Mouse (Mus musculus) midbrain, embryonic 14.5 days (tissue): Measurements from ENCODE around the gene Scn9a. TPM values are rescaled to one million over a fixed set of nuclear protein-coding genes. Genes with fewer than 3 reads are reported as not detected.
A peak's percentile ranks its signal among the peaks of the same experiment; 100 is the strongest.

ENCODE experiments used
- ATAC-seq: fragments of 200-750 bp; cut with Nextera tagmentation; 2 replicates; pipeline ENCODE4 v1.8.0; 2017; ENCODE audit warnings: moderate number of reproducible peaks, moderate library complexity; ENCODE audit not compliant: low FRiP score, low TSS enrichment
- DNase-seq: peaks from one replicate; pipeline ENCODE4 v3.0.0-alpha.2; 2015
- H3K27ac ChIP-seq: fragments of 300-500 bp; sonication (generic); replicated peaks from 2 replicates; pipeline ENCODE4 v1.5.1; 2014; ENCODE audit warnings: mild to moderate bottlenecking, low read depth, low read length, moderate library complexity
- H3K27me3 ChIP-seq: fragments of 300-500 bp; sonication (generic); 2 replicates; pipeline ENCODE4 v1.6.1; 2014; ENCODE audit warnings: low read length, control low read depth, mixed read lengths; ENCODE audit not compliant: control insufficient read depth, insufficient read depth
- H3K36me3 ChIP-seq: fragments of 300-500 bp; sonication (generic); 2 replicates; pipeline ENCODE4 v1.6.1; 2014; ENCODE audit warnings: low read length, control low read depth; ENCODE audit not compliant: control insufficient read depth, insufficient read depth
- H3K4me1 ChIP-seq: fragments of 300-500 bp; sonication (generic); 2 replicates; pipeline ENCODE4 v1.6.1; 2014; ENCODE audit warnings: mild to moderate bottlenecking, antibody characterized with exemption, low read length, control low read depth; ENCODE audit not compliant: control insufficient read depth, insufficient read depth
- H3K4me2 ChIP-seq: fragments of 300-500 bp; sonication (generic); 2 replicates; pipeline ENCODE4 v1.6.1; 2014; ENCODE audit warnings: mild to moderate bottlenecking, low read length, moderate library complexity
- H3K4me3 ChIP-seq: fragments of 300-500 bp; sonication (generic); replicated peaks from 2 replicates; pipeline ENCODE4 v1.5.1; 2014; ENCODE audit warnings: low read depth, low read length
- H3K9ac ChIP-seq: fragments of 300-500 bp; sonication (generic); replicated peaks from 2 replicates; pipeline ENCODE4 v1.6.1; 2014; ENCODE audit warnings: mild to moderate bottlenecking, low read length, moderate library complexity
- H3K9me3 ChIP-seq: fragments of 300-500 bp; sonication (generic); 2 replicates; pipeline ENCODE4 v1.6.1; 2016; ENCODE audit warnings: low read length, control low read depth, mixed read lengths; ENCODE audit not compliant: control insufficient read depth
- WGBS: fragments of 180-500 bp; shearing (Covaris S2); extraction: QIAGEN DNeasy Blood & Tissue Kit; methylation state at CpG from one replicate; pipeline ENCODE4 v1.1.7; 2014; 5-methylcytosine and 5-hydroxymethylcytosine counted together
- polyA plus RNA-seq: library from polyadenylated mRNA; unstranded; fragments of >200 nt; fragmentation: Nextera tagmentation; extraction: Ambion mirVana; gene quantifications from 2 replicates; pipeline ENCODE4 v1.2.1, GENCODE M21; 2014

The Scn9a gene
- polyA plus RNA-seq, 1 experiment from 2014 or later: 8.5 TPM

DNA sequence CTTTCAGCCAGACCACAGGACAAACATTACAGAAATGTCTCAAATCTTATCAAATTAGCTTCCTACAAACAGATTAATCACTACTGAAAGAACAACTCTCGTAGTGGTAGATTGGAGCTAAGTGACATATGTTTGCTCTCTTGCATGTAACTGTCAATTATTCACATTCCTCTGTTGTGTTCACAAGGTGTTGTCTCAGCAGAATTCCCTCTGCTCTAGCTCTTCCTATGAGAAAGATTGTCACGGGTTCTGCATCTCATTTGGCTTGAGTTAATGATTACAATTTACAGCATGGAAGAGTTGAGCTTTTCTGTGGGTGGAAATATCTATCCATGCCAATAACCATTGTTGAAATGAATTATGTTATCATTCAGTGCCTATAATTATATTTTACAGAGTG is 156.4 kb downstream of the Scn9a start:
- Histone ChIP-seq H3K36me3 (no peaks in the 10 kb centered on the region), H3K9me3 (no peaks in the 10 kb centered on the region), H3K4me2 (no peak overlapping the region), H3K4me1 (0 out of 2 replicates have a peak, but pooled peaks cover 4% of the 10 kb centered on the region), H3K4me3 (no peak overlapping the region), H3K27ac (no peak overlapping the region), H3K9ac (no peak overlapping the region), H3K27me3 (no peaks in the 10 kb centered on the region)
- 74% methylated on average over 2 of the region's 2 CpGs for WGBS
- DNase-seq (no peak), ATAC-seq (no peak)

DNA sequence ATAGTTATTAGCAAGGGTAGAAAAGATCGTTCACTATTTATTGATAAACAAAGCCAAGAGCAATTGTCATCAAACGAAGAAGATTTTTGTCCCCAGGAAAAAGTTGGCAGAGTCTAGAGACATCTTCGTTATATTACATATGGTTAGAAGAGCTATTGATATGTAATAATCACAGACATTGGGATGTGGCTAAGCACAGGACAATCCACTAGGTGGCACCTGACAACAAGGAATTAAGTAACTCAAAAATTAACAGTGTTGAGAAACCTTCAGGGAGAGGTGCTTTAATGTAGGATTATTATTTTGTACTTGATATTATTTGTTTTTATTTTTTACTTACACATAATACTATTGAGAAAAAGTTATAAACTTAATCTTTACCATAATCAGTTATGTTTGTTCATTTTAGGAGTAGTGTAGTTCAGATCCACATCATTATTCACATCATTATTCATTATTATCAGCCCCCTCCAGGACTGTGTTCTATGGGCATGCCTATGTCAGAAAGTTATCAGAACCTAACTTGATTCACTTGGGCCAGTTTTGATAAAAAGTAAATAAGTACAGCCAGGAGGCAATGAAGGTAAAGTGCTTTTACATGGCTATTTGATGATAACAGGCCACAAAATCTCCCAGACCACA is 161.5 kb downstream of the Scn9a start:
- WGBS: 62% methylated on average over 3 of the region's 3 CpGs
- Histone ChIP-seq H3K9ac (no peak overlapping the region), H3K4me3 (no peak overlapping the region), H3K4me2 (no peak overlapping the region), H3K27ac (no peak overlapping the region), H3K36me3 (no peaks in the 10 kb centered on the region), H3K27me3 (no peaks in the 10 kb centered on the region), H3K4me1 (no peaks in the 10 kb centered on the region), H3K9me3 (no peaks in the 10 kb centered on the region)
- ATAC-seq: peak; percentile 67; the same call in 1 of the 2 replicates
- peak; percentile 87 for DNase-seq

DNA sequence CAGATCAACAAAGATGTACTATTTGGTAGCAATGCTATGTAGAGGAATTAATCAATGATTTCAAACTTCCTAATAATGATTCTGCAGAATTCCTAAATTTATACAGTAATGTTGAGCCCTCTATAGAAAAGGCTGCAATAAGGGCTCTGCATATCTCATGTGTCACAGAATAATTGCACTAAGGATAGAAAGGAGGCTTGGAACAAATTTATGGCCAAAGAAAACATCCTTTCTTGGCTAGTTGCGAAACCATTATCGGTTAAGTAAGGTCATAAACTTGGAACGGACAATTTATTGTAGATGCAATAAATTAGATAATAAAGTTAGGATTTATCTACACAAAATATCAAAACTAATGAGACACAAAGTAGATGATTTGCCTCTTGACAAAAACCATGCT is 169.3 kb downstream of the Scn9a start:
- 95% methylated on average over 3 of the region's 3 CpGs for WGBS
- no peak for ATAC-seq
- Histone ChIP-seq H3K4me1 (no peaks in the 10 kb centered on the region), H3K9me3 (no peaks in the 10 kb centered on the region), H3K4me3 (no peak overlapping the region), H3K4me2 (no peak overlapping the region), H3K27me3 (no peaks in the 10 kb centered on the region), H3K9ac (no peak overlapping the region), H3K27ac (no peak overlapping the region), H3K36me3 (no peaks in the 10 kb centered on the region)
- no peak for DNase-seq

DNA sequence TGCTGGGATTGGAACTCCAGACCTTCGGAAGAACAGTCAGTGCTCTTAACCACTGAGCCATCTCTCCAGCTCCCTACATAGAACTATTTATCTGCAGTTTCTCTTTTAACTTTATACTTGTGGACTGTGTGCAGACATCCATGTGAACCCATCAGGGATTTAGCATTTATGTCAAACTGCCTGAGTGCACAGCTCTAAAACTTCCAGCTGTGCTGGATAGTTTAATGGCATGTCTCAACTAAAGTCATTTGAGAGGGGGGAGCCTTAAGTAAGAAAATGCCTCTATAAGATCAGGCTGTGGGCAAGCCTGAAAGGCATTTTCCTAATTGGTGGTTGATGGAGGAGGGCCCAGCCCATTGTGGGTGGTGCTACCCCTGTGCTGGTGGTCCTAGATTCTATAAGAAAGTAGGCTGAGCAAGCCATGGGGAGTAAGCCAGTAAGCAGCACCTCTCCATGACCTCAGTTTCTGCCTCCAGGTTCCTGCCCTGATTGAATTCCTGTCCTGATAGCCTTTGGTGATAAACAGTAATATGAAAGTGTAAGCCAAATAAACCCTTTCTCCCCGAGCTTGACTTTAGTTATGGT is 169.8 kb downstream of the Scn9a start:
- DNase-seq: no peak
- WGBS: 92% methylated on average over 2 of the region's 2 CpGs

DNA sequence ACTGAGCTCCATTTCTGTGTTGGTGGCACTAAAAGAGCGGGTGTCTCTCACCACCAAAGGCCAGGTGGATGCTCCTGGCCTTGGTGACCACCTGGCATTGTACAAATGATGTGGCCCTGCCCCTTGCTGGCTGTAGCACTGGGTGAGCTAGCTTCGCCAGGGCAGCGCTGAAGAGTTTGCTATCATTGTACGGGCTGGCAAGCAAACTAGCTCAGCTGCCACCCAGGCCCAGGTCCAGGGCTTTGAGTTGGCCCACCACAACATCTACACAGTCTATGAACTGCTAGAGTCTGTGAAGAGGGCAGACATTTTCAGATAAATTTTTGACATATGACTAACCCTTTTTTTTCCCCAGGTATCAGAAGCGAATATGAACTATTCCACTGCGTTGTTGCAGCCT is 170.8 kb downstream of the Scn9a start:
- ATAC-seq: no peak
- no peak overlapping the region for H3K4me2 ChIP-seq

More for the DNA sequence above, 169.8 kb downstream of the Scn9a start:
- Histone ChIP-seq H3K4me1 (no peaks in the 10 kb centered on the region), H3K27ac (no peak overlapping the region), H3K27me3 (no peaks in the 10 kb centered on the region), H3K9me3 (no peaks in the 10 kb centered on the region), H3K9ac (no peak overlapping the region), H3K36me3 (no peaks in the 10 kb centered on the region), H3K4me2 (no peak overlapping the region), H3K4me3 (no peak overlapping the region)
- ATAC-seq: no peak

DNA sequence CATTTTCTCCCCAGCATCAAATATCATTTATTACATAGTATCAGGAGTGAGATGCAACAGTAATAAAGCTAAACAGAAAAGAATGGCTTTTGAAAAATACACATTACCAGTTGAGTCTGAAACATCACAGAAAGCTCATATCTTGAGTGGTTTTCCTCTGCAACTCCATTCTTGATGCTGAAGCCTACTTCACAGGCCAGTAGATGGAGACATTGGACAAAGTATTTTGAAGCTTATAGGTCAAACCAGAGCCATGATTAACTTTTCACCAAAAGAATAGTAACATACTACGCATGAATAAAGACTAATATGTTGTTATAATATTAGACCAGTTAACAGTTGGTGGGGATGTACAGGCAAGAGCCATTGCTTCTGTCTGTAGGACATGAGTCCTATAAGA is 172.3 kb downstream of the Scn9a start:
- H3K36me3 ChIP-seq: no peaks in the 10 kb centered on the region
- no peak overlapping the region for H3K9ac ChIP-seq
- WGBS: 95% methylated on average over 1 of the region's 1 CpGs
- H3K27me3 ChIP-seq: no peaks in the 10 kb centered on the region
- H3K27ac ChIP-seq: no peak overlapping the region
- no peak overlapping the region for H3K4me3 ChIP-seq
- H3K4me1 ChIP-seq: no peaks in the 10 kb centered on the region
- H3K9me3 ChIP-seq: no peaks in the 10 kb centered on the region
- no peak for ATAC-seq
- no peak overlapping the region for H3K4me2 ChIP-seq
- DNase-seq: peak; percentile 31

More for the DNA sequence above, 170.8 kb downstream of the Scn9a start:
- Histone ChIP-seq H3K27ac (no peak overlapping the region), H3K36me3 (no peaks in the 10 kb centered on the region), H3K4me1 (no peaks in the 10 kb centered on the region), H3K9ac (no peak overlapping the region), H3K9me3 (no peaks in the 10 kb centered on the region), H3K27me3 (no peaks in the 10 kb centered on the region), H3K4me3 (no peak overlapping the region)
- no peak for DNase-seq
- WGBS: 94% methylated on average over 6 of the region's 6 CpGs

DNA sequence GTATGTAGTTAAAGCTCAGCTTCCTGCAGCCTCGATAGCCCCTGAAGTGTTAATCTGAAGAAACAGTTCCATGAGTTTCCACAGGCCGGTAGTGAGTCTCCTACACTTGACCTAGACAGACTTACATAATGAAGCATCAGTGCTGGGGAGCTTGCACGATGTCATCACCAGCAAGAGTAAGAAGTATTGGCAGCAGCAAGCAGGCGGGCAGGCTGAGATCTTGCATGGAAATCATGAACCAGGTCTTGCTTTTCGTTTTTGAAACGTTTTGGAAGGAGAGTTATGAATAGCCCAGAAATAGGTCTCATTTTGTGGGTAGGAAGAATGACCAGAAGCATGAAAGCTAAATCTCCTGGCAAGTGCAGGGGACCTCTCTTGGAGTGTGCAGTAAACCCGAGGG is 194.1 kb downstream of the Scn9a start, which contains the start of gene Scn1a:
TSS of gene Scn1a (minus strand) at position 130 of the 400 bp plus-strand sequence.
- Histone ChIP-seq H3K4me2 (peak within 1 kb of the TSS; percentile 72), H3K27ac (no peak within 1 kb of the TSS), H3K4me3 (peak within 1 kb of the TSS; percentile 41), H3K36me3 (no peaks in the 10 kb centered on the region), H3K4me1 (peaks cover 6% of the 10 kb centered on the region; the same call in 1 of the 2 replicates), H3K9me3 (no peaks in the 10 kb centered on the region), H3K27me3 (no peaks in the 10 kb centered on the region), H3K9ac (peak within 1 kb of the TSS; percentile 47; the same call in 1 of the 2 replicates)
- peak; percentile 33 for DNase-seq
- WGBS: 10% methylated on average over 7 of the region's 7 CpGs
- ATAC-seq: no peak

DNA sequence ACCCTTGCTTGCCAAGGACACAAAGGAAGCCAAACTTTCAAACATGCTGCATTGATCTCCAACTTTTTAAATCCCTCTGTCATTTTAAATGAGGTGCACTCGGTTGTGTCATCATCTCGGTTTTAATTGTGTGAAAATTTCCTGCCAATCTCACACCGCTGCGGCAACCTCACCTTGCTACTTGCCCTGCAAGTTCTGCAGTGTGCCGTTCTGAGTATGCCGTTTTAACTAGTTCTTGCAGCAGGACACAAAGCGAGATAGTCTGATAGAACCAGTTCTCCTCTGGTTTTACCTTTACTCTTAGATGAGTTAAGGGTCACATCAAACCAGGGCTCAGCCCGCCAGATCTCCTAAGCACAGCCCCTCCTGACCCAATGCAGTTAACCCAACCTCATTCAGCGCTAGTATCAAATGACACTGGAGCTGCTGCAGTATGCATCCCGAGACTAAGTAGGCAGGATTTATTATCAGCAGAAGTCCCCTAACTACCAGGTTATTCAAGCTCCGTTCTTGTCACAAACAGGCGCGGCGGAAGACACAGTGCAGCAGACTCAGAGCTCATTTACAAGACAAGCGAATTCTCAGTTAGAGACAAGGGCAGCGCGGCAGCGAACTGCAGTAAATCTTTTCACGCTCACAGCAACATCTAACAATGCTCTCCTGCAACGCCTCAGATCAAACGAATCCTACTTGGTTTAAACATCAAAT is 194.8 kb downstream of the Scn9a start:
- ATAC-seq: peak; percentile 43; the same call in 1 of the 2 replicates
- no peak overlapping the region for H3K27ac ChIP-seq

More for the DNA sequence above, 194.8 kb downstream of the Scn9a start:
- Histone ChIP-seq H3K4me1 (peaks cover 6% of the 10 kb centered on the region; the same call in 1 of the 2 replicates), H3K9ac (peak overlapping the region; percentile 47; the same call in 1 of the 2 replicates), H3K4me2 (peak overlapping the region; percentile 72), H3K36me3 (no peaks in the 10 kb centered on the region), H3K27me3 (no peaks in the 10 kb centered on the region), H3K4me3 (peak overlapping the region; percentile 41), H3K9me3 (no peaks in the 10 kb centered on the region)
- WGBS: 4% methylated on average over 21 of the region's 21 CpGs
- DNase-seq: peak; percentile 79
